Mouse (Mus musculus): ENCODE results near the gene Rsph9.

DNA sequence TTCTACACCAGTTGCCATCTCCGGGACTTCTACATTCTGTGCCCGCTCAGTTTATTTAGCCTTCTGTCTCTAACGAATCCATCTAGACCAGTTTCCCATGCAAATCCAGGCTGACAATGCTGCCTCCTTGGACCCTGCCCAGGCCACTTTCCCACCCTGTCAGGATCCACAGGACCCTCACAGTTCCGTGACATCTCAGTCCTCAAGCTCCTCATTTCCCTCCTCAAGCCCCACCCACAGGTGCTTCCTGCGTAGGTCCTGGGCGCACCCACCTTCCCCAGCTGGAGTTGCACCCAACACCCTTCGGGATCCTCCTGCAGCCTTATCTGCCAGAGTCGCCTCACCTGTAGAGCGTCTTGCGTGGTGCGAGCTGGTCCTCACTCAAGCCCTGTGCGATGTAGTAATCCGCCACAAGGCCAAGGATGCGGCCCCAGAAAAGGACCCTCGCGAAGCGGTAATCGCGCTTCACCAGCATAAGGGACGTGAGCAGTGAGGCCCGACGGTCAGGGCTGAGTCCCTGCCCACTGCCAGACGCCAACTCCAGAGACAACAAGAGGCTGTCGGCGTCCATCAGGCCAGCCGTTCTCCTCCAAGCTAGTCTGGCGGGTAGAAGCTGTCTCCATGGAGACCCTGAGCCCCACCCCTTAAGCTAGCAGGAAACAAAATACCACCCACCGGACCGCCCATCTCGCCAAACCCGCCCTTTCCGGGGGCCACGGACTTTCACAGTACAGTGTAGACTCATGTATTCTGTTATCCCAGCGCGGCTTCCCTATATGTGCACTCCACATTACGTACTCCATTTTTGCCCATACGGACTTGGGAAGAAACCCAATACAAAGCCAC lies at the start of gene Rsph9:
- TF ChIP-seq GATA1 (IDR thresholded peaks at IDR 0.05; ENCODE audit: low read length) (no peak), TAL1 (IDR thresholded peaks at IDR 0.05; ENCODE audit: low read length) (no peak)
